Mouse (Mus musculus) lung, postnatal 10 days (tissue): ENCODE measurements at regions not wholly inside any gene's neighbourhood (a gene's known extent, or its start where the extent isn't known, plus 50 kb on each side); places are given as distances from the start of the nearest gene placed in this dataset.
"Not testable (repeated sequence)": the region's sequence is repeated elsewhere in the genome, so short reads cannot be mapped to it uniquely, and the experiment has no call there.

Source experiments
- DNase-seq: peaks from one replicate; pipeline ENCODE4 v3.0.0; 2021

- DNase-seq: no peak
Measured at GRCm38 (mm10) chr4:3081148-3081952, 85.8 kb upstream of the Vmn1r2 start.

GRCm38 (mm10) chr4:3081953-3082950 lies 84.9 kb upstream of the Vmn1r2 start:
- DNase-seq: no peak

GRCm38 (mm10) chr4:3083161-3084020 lies 83.7 kb upstream of the Vmn1r2 start:
- DNase-seq: no peak

- DNase-seq: no peak
Measured at GRCm38 (mm10) chr4:3084021-3084545, 83.0 kb upstream of the Vmn1r2 start.

GRCm38 (mm10) chr4:3085456-3086448 lies 81.4 kb upstream of the Vmn1r2 start:
- DNase-seq: no peak

GRCm38 (mm10) chr4:3087616-3088015 lies 79.5 kb upstream of the Vmn1r2 start:
- not testable (repeated sequence) for DNase-seq

- DNase-seq: no peak
Measured at GRCm38 (mm10) chr4:3089567-3090377, 77.3 kb upstream of the Vmn1r2 start.

- DNase-seq: no peak
Measured at GRCm38 (mm10) chr4:3090378-3090735, 76.8 kb upstream of the Vmn1r2 start.

- DNase-seq: no peak
Measured at GRCm38 (mm10) chr4:3090742-3091141, 76.4 kb upstream of the Vmn1r2 start.
